Mouse (Mus musculus) retina, postnatal 1 day (tissue): ENCODE measurements around the gene Sltm.
"Not testable (repeated sequence)": the region's sequence is repeated elsewhere in the genome, so short reads cannot be mapped to it uniquely, and the experiment has no call there.

Experiments used
- DNase-seq: peaks from one replicate; pipeline ENCODE4 v3.0.0-alpha.2; 2012

Sltm gene

DNA sequence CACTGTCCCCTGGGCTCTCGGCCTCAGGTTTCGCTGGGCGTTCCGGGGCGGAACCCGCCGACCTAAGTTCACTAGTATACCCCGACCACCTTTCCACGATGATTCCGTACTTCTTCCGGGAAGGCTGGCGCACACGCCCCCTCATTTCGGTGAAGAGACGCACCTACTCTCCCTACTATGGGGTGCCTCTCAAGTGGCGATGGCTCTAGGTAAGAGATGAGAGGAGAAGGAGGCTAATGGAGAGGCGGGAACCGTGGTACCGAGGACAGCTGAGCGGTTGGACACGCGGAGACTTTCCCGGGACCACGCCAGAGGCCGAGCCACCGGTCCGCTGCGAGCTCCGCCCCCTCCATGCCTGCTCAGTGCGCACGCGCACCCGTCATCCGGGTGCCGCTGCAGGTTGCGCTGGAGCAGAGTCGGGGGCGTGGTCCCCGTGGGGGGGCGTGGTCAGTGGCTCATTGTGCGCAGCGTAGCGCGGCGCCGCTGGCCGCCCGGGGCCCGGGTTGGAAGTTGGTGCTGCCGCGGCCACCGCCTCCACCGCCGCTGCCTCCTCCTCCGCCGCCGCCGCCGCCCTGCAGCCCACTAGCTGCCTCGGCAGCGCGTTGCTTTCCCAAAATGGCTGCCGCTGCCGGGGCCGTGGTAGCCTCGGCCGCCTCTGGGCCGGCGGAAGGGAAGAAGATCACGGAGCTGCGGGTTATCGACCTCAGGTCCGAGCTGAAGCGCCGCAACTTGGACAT, at the start of gene Sltm:
Gene Sltm (plus strand): TSS at position 450 of the 737 bp plus-strand sequence.
- DNase-seq, result peak; percentile 97

DNA sequence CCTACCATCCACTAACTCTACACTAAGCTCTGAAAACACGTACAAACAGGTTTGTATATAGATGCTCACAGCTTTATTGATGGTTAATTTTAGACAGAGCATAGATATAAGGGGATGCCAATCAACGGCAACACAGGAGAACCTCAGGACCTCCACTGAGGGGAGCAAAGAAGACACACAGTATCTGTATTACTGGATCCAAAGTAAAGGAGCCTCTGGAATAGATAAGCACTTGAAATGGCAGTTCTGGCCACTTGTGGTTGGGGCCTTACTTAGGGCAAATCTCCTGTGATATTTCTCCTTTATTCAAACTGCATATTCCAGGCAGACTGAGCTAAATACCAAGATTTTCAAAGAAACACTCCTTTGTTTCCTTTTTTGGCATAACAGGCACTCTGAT, 49.5 kb upstream of the Sltm start:
- no peak for DNase-seq

DNA sequence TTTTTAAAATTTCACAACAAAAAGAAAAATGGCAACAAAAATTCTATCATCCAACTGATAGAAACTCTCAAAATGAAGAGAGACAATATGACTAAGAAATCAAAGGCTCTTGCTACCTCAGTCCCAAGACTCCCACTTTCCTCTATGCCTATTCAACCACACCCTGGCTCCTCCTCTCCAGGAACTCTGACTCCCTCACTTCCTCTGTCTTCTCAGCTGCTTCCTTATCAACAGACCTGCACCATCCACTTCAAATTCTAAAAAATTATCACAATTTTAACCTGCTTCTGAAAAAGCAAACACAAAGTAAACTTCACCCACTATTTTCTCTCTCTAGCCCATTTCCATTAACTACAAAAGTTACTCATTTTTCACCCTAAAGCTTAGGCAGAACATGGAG, 45.6 kb upstream of the Sltm start:
- DNase-seq, result no peak

DNA sequence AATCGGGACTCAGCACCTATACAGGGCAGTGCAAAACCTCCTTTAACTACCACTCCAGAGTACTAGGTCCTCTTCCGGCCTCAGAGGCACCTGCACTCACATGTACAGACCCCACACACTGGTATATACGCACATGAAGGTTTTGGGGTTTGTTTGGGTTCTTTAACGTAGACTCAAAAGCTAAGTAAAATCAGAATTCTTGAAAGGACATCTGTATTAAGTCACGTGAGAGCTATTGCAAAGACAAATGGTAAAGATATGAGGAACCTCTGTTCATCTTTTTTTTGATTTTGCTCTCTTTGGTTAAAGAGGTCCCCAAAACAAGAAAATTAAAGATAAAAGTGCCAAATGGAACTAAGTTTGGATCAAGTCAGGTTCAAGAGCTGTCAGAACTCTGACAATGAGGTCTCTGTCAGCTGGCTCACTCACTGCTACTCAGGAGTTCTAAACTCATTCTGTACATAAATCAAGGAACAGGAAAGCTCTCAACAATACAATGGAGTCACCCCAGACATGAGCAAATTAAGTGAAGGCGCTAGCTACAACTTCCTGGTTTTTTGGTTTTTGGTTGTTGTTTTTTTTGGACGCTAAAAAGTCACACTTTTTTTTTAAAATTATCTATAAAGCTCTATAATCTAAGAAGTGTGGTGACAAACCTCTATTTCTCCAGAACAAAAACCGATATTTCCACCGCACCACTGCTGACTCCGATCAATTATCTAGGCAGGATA, 40.1 kb upstream of the Sltm start:
- no peak for DNase-seq

DNA sequence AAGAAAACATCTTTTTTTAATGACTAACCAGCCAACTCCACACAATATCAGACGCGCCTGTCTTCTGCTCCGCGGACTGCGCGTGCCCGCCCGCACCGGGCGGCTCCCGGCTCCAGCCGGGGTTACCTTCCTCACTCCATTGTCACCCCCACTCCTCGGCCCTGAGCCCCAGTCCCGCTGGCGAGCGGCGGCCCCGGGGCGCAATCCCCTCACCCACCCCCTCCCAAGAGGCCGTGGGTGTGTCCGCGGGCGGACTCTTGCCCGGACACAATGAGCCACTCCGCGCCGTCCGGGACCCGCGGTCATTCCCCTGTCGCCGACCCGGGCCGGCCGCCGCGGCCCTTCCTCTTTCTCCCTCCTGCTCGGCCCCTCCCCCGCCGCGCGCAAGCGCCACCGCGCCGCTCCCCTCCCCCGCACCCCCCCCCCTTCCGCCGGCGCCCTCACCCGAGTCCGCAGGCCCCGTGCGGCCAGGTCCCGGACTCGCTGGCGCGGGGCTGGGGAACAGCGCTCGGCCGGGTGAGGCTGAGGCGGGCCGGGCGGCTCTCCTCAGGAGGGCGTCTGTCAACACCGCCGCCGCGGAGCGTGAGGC, 39.4 kb upstream of the Sltm start:
- no peak for DNase-seq

DNA sequence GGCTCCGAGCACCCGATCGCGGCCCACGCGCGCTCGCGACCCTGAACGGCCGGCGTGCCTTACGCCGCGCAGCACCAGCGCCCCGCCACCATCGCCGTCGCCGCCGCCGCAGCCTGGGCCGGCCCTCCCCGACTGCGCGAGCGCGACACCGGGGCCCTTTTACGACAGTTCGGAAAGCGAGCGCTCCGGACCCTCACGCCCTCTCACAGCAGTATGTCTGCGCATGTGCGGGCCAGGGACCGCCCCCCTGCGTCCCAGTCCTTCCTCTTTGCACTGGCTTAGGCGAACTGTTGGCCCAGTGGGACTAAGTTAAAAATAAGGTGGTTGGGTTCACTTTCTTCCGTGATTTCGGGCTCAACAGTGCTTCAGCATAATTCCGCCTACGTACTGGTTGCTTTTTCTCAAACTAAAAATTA, 38.9 kb upstream of the Sltm start, which contains the start of gene Rnf111:
Gene Rnf111 (minus strand): TSS at position 100 of the 416 bp plus-strand sequence.
- peak; percentile 97 for DNase-seq

DNA sequence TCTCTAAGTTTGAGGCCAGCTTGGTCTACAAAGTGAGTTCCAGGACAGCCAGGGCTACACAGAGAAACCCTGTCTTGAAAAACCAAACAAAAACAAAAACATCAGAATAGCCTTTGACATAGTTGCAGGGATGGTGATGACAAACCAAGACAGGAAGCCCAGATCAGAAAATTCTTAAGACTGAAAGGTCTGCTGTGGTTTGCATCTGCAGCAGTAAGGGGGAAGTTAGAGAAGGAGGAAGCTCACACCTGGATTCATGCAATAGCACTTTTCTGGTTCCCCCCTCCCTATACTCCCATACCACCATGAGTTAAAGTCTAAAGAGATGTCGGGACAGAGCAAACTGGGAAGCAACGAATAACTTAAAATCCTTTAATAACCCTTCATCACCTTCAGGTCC, 36.4 kb upstream of the Sltm start:
- DNase-seq, result no peak

DNA sequence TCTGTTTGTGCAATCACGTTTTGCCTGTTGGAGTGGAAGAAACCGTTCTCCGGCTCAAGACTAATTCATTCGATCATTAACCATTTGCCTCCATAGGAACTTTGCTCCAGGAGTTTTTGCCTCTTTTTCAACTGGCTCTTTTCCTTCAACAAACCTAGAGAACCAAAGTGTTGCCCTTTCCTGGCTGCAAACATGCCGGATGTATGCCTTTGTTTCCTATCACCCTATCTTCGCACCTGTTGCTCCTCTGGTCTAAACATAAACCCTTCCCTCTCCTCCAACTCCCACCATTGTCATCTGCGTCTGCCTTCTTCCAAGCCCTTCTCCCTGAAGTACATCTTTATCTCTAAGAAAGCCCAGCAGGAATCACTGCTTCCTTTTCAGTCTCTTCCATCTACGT, 35.8 kb upstream of the Sltm start:
- no peak for DNase-seq

DNA sequence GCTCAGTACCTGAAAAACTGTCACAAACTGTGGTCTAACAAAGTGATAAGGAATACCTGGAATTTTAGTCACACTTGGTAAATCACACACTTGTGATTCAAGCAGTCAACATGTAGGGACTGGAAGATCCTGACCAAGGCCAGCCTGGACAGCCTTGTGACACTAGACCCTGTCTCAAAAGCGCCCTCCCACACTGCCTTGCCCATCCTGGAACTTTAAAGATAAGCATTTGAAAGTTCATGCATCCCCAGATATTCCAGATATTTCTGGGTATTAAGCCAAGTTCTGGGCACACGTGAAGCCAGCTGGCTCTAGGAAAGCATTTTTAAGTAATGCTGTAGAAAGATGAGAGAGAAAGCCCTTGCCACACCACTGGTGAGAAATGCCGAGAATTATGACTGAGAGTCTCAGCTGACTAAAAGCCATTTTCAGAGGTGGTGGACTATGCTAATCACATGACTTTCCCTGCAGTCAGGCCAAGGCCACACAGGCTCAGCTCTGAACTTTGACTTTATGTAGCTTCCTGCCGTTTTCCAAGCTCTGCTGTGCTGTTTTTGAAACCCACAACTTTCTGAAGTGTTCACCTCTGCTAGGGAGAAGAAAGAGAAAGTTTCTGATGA, 32.5 kb upstream of the Sltm start:
- no peak for DNase-seq

DNA sequence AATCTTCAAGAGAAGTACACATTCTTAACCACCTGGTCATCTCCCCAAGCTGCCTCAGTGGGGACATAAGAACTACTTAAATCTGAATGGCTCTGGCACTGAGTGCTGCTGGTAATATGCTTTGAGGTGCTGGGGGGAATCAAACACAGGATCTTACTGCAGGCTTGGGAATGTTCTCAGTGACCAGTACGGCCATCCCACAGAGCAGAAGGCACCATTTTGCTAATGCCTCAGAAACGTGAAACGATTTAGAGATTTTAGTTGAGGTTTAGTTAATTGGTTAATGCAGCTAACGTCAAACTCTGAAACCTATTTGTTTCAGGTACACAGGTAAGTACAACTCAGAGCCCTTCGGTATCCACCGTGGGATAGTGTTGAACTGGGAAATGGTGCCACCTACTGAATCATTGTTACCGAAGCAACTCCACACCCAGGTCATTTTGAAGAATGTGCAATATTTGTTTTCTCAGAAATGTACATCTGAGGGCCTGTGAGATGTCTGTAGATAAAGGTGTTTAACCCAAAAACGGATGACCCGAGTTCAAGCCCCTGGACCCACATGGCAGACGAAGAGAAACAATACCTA, 31.5 kb upstream of the Sltm start:
- no peak for DNase-seq

DNA sequence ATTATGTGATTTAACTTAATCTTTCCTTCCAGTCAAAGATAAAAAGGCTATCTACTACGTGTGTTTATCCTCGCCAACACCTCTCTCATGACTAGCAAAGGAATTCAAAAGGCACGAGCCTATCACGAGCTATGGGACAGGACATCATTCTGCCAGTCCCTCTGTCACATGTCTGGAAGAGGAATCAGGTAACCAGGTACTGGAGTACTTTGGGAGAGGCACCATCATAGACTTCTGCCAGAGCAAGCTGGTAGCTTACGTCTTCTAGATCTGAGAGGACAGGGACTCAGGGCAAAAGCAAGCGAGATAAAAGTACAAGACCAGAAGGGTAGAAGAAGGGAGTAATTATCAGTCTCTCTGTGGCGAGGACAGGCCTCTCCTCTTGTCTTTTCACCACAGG, 30.9 kb upstream of the Sltm start:
- no peak for DNase-seq

DNA sequence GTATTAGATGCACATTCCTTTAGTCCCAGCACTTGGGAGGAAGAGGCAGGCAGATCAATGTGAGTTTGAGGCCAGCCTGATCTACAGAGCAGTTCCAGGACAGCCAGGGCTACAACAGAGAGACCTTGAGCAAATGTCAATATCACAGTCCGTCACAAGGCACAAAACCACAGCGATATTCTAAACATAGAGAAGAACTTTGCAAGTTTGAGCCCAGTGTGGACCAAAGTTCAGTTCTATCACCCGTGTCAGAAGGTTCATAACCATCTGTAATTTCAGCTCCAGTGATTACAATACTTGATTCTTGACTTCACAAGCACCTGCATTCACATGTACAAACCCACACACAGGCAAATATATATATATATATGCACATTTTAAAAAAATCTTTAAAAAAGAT, 21.9 kb upstream of the Sltm start:
- no peak for DNase-seq

DNA sequence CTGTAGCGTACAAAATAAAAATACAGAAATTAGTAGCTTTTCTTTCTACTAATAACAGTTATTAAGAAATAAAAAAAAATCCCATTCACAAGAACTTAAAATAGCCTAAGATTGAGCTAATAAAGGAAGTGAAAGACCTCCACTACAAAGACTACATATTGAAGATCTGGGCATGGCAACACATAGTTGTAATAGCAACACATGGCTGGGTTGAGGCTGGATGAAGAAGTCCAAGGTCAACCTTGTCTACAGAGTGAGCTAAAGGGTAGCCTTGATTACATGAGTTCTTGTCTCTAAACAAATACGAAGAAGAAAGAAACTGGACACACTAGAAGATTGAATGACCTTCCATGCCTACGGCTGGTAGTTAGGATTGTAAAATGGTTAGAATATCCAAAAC, 18.7 kb upstream of the Sltm start:
- no peak for DNase-seq

DNA sequence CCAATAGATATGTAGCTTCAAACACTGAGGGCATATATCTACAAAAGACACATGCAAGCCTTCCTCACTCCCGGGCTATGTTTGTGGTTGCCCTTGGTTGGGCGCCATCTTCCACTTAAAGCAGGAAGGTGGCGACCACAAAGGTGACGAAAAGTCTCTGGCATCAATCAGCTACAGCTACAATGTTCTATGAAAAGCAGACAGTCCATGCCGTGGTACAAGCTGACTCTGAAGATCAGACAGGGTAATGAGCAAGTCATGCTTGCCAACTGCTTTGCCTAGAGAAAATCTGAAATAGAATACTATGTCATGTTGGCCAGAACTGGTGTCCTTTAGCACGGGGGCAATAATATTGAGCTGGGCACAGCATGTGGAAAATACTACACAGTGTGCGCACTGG, 18.2 kb upstream of the Sltm start:
- DNase-seq, result no peak

DNA sequence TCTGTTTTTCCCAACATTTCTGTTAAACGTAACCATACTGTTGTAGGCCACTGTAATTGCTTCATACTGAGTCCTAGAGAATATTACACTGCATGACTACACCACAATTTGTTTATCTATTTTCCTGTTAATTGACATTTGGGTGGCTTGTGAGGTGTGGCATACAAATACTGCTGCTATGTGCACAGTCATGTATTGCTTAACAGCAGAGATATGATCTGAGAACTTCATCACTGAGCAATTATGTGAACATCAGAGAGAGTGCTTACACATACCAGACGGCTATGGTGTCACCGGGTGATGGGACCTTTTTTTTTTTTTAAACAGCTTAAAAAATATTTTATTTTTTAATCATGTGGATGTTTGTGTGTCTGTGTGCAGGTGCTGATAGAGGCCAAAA, 9.2 kb upstream of the Sltm start:
- DNase-seq, result no peak

DNA sequence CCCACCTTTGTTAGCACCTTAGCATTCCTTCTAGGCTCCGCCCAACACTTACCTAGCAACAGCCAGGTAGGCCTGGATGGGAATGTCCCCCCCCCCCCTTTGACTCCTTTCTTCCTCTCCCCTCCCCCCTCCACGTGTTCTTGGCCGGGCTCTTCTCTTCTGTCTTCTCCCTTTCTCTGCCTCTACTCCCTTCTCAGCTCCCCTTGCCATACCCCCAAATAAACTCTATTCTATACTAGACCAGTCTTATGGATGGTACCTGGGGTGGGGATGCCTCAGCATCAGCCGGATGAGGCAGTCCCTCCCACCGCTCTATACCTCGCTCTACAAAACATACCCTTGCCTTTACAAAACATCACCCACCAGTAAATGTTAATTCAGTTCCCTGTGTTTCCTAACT, 970 bp upstream of the Sltm start:
- no peak for DNase-seq

DNA sequence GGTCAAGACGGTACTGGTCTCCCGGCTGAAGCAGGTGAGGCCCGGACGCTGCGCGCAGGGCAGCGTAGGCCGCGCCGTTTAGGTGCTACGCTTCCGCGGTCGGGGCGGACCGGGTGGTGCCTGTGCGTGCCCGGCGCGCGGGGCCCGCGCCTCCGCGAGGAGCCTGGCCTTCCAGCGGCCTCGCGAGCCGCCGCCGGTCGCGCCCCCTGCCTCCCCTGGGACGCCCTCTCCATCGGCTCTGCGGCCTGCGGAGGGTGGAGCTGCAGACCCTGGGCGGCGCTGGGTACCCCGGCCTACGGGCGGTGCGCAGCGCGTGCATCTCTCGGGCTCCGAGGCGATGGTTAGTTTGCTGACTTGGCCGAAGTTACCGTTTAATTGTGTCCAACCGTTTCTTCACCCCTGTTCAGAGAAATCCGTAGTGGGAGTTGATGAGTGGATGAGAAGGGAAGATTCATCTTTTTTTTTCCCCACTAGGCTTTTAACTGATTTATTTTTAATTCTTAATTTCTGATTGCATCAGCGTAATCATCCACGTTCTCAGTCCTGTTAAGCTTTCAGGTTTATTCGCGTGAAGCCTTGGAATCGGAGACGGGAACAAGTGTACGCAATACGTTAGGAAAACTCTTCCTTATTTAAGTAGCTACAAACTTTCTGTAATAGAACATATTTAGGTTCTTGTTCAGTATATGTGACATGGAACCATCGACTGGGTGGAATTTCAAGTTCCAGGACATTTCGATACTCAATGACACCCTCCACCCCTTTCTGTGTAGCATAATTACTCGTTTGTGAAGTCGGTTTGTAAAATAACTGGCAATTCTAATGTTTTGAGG, 710 bp downstream of the Sltm start:
- no peak for DNase-seq

DNA sequence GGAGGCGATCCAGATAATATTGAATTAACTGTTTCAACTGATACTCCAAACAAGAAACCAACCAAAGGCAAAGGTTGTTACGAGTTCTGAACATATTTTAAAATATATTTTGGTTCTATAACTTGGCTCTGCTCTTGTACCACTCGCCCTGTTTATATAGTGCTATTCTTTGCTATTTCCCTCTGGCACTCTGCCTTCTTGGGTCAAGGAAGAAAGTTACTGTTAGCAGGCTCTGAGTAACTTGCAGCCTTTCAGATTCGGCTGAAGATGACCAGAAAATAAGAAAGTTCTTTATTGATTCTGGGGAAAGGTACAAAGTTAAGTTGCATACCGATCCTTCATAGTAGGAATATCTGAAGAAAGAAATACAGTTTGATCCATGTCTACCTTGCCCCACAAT, 1.4 kb downstream of the Sltm start:
- no peak for DNase-seq

DNA sequence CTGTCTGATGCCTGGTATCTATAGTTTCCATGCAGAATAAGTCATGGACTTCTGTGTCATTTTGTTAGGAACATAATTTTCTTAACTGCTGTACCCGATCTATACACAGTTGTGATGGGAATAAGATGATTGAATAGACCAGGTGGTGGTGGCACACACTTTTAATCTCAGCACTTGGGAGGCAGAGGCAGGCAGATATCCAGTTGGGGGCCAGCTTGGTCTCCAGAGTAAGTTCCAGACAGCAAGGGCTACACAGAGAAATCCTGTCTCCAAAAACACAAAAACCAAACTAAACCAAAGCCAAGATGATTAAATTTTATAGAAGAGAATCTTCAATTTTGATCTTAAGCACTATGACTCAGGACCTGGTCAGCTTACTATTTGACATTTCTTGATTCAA, 2.3 kb downstream of the Sltm start:
- no peak for DNase-seq

DNA sequence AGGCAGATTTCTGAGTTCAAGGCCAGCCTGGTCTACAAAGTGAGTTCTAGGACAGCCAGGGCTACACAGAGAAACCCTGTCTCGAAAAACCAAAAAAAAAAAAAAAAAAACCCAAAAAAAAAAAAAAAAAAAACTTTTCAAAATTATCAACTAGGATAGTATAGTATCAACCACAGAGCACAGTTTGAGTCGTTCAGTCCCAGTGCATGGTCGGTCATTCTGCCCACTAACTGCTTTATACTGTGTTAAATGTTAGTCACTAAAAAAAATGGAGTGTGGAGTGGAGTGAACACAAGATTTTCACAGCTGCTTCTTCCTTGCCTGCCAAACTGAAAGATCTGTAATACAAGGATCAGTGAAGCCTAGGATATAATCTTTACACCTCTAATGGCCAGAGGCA, 4.0 kb downstream of the Sltm start:
- DNase-seq, result not testable (repeated sequence)

DNA sequence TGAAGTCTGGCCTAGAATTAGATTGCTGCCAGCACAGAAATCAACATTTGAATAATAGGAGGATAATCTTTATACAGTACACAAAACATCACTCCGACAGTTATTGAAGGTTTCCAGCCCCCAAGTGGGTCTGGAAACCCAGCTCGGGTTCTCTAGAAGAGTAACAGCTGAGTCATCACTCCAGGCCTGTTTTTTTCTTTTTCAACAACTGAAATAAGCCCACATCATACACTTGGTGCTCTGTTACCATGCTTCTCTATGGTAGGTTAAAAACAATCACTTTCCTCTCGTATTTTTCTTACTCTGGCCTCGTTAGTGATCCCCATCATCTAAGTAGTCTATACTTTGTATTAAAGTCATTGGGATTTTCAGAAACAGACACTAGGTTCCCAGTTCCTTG, 5.8 kb downstream of the Sltm start:
- no peak for DNase-seq

DNA sequence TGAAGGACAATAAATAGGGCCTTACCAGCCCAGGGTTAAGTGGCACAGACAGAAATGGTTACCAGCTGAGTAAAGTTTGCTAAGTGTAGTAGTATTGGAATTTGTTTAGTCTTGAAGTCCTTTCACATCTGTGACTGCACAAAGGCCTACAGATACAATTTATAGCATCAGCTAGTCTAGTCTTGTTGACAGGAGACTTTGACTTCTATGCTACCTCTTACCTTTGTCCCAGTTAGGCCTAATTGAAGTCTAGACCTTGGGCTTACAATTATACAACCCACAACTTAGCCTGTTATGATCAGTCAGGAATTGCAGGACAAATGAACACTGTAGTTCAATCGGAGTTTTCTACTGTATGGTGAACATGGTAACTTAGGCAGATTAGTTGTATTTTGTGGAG, 9.0 kb downstream of the Sltm start:
- DNase-seq, result no peak
